Mouse (Mus musculus): ENCODE measurements around the gene Sgpl1.

DNA sequence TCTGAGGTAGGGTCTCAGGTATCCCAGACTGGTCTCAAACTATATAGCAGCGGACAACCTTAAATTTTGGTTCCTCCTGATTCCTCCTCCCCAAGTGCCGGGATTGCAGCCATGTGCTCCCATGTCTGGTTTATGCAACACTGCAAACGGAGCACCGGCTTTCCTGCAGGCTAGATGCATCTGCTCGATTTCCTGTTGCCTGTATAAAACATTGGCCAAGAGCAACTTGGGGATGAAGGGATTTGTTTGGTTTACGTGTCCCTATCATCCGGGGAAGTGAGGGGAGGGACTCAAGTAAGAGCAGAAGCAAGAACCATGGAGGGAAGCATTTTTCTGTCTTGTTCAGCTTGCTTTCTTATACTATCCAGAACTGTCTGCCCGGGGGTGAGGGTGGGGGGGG, 47.7 kb upstream of the Sgpl1 start:
- TF ChIP-seq ZNF384 (IDR thresholded peaks at IDR 0.05; ENCODE audit: low read depth, low read length) (no peak), CHD2 (IDR thresholded peaks at IDR 0.05; ENCODE audit: low read depth, low read length) (no peak), MAFK (IDR thresholded peaks at IDR 0.05; ENCODE audit: insufficient read depth, low read depth, low read length) (no peak)

Measured in ES-E14 (cell line).